Mouse (Mus musculus): ENCODE results near the gene Foxe1. TPM values are rescaled to one million over a fixed set of nuclear protein-coding genes. Genes with fewer than 3 reads are reported as not detected.

The Foxe1 gene
- polyA plus RNA-seq (2012; rRNA removed): 0.01 TPM in 2 replicates

GRCm38 (mm10) chr4:46343596-46344260 lies at the start of gene Foxe1:
Foxe1 (plus strand) TSS chr4:46343609.

DNA sequence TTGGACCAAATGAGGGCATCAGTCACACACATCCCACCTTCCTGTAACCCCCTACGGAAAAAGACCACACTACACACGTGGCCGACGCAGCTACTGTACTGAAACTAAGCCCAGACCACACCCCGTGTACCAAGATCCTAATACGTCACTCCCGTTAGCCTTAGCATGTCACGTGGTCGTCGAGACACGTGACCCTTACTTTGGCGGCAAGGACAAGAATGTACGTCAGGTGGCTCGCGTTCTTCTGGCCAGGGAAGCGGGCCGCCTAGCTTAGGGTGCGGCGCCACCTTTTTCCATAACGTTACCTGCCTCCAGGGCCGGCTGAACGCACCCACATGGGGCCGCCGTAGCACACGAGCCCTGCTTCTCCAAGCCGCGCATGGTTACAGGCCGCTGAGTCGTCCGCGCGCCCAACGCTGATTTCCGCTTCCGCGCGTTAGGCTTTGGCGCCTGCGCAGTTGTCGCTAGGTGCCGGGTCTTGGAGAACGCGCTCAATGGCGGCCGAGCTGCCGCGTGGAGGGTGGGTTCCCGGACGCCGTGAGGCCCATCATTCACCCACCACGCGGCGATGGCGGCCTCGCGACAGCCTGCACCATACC lies 45.7 kb downstream of the Foxe1 start, which contains the start of gene Trmo:
TSS of gene Trmo (minus strand) at position 425 of the 599 bp plus-strand sequence.

Other genes starting within 250 kb of the Foxe1 start
- 39.0 and 40.4 TPM in 2 replicates for gene Ncbp1, start 205.0 kb upstream of the Foxe1 start, polyA plus RNA-seq (2012; rRNA removed)
- 5.8 and 6.8 TPM in 2 replicates for gene Tstd2, start 204.9 kb upstream of the Foxe1 start, polyA plus RNA-seq (2012; rRNA removed)
- gene Xpa, start 147.3 kb upstream of the Foxe1 start, polyA plus RNA-seq (2012; rRNA removed): 8.7 and 9.4 TPM in 2 replicates
- 12.3 and 17.5 TPM in 2 replicates for gene Trmo, start 45.8 kb downstream of the Foxe1 start, polyA plus RNA-seq (2012; rRNA removed)
- 247 and 292 TPM in 2 replicates for gene Hemgn, start 69.9 kb downstream of the Foxe1 start, polyA plus RNA-seq (2012; rRNA removed)
- gene Anp32b, start 107.3 kb downstream of the Foxe1 start, polyA plus RNA-seq (2012; rRNA removed): 181 and 198 TPM in 2 replicates
- gene Nans, start 145.6 kb downstream of the Foxe1 start, polyA plus RNA-seq (2012; rRNA removed): 32.6 and 39.0 TPM in 2 replicates
- 3.7 and 4.9 TPM in 2 replicates for gene Trim14, start 192.5 kb downstream of the Foxe1 start, polyA plus RNA-seq (2012; rRNA removed)

All from liver, embryonic 14 days (tissue).